Comparison of ENCODE assay signal across 8 mouse cellular contexts in genomic region chr7:101301361-101301880, GRCm38 (mm10). TPM values are rescaled to one million over a fixed set of nuclear protein-coding genes. Genes with fewer than 3 reads are reported as not detected.
DNase-seq lines count a peak whose midpoint lies in the region; ATAC-seq and TF ChIP-seq lines count a peak whose summit lies in the region.

No protein-coding gene starts in this region.

- DNase-seq in frontal cortex, postnatal 14 days (ENCODE audit: low spot score in 2 of 2): no peak
- peak; percentile 41 to 45 for DNase-seq in spleen, adult 2 months (ENCODE audit: low read depth in 1 of 2, low spot score in 2 of 2)
- DNase-seq in spleen, postnatal 14 days (ENCODE audit: low spot score in 2 of 2): no peak
- DNase-seq in thymus, postnatal 0 days (ENCODE audit: low spot score): peak; percentile 75
- no peak for DNase-seq in layer of hippocampus, adult 9-10 months (ENCODE audit: low spot score)

- TF ChIP-seq POLR2A in spleen, adult 2 months (IDR thresholded peaks at IDR 0.05; ENCODE audit: low read depth, low read length): no peak

- peak overlapping the region; percentile 79 for H3K4me3 ChIP-seq in spleen, adult 2 months (ENCODE audit: extremely low read depth, insufficient read depth, insufficient read length)
- H3K4me3 ChIP-seq in hindbrain, embryonic 12.5 days: peak overlapping the region; percentile 60

- H3K36me3 ChIP-seq in spleen, adult 2 months (ENCODE audit: control insufficient read depth, insufficient read depth, low read length): peaks cover 4% of the 10 kb centered on the region
- no peaks in the 10 kb centered on the region for H3K36me3 ChIP-seq in hindbrain, embryonic 12.5 days

- under 1% methylated on average over 30 of the region's 30 CpGs for WGBS in spleen, adult 2 months
- WGBS in hindbrain, embryonic 12.5 days: under 1% methylated on average over 30 of the region's 30 CpGs

- H3K27me3 ChIP-seq in spleen, adult 2 months (ENCODE audit: control insufficient read depth, insufficient read depth, low read length): no peaks in the 10 kb centered on the region
- H3K27me3 ChIP-seq in hindbrain, embryonic 12.5 days: peaks cover 31% of the 10 kb centered on the region

- H3K9ac ChIP-seq in hindbrain, embryonic 12.5 days: peak overlapping the region; percentile 63

- peak overlapping the region; percentile 90 for H3K27ac ChIP-seq in spleen, adult 2 months (ENCODE audit: insufficient read depth, low read length)
- 0 out of 2 replicates have a peak overlapping the region, but pooled peaks have one; percentile 1 for H3K27ac ChIP-seq in hindbrain, embryonic 12.5 days

- ATAC-seq in frontal cortex, adult (ENCODE audit: low TSS enrichment): peak; percentile 18; the same call in 1 of the 2 replicates
- ATAC-seq in hindbrain, embryonic 12.5 days (ENCODE audit: low FRiP score): peak; percentile 4; the same call in 1 of the 2 replicates
- ATAC-seq in megakaryocyte, adult 5-6 weeks (ENCODE audit: poor library complexity, severe bottlenecking): peak; percentile 25

- H3K9me3 ChIP-seq in hindbrain, embryonic 12.5 days (replicated peaks): no peaks in the 10 kb centered on the region

- H3K4me1 ChIP-seq in spleen, adult 2 months (ENCODE audit: control insufficient read depth, insufficient read depth, insufficient read length): peaks cover 16% of the 10 kb centered on the region; the same call in 1 of the 2 replicates
- peaks cover 17% of the 10 kb centered on the region for H3K4me1 ChIP-seq in hindbrain, embryonic 12.5 days

- peak overlapping the region; percentile 76 for H3K4me2 ChIP-seq in hindbrain, embryonic 12.5 days (replicated peaks)

- TF ChIP-seq CTCF in spleen, adult 2 months (IDR thresholded peaks at IDR 0.05; ENCODE audit: extremely low read depth, insufficient read depth, insufficient read length, insufficient replicate concordance): no peak

RNA-seq across cellular contexts. Expression of gene Atg16l2, which starts 0.6 kb away (rescaled TPM):
- polyA plus RNA-seq in spleen, adult 2 months (2012; rRNA removed): 62.9 and 86.0 TPM in 2 replicates
- polyA plus RNA-seq in hindbrain, embryonic 12.5 days (2016; fragmentation: Nextera tagmentation; extraction: Ambion mirVana): 14.7 and 18.3 TPM in 2 replicates
- total RNA-seq in megakaryocyte, adult 5-6 weeks (2015): 16.2 and 20.2 TPM in 2 replicates
- total RNA-seq in megakaryocyte, adult 5-6 weeks (2017): 9.9 and 15.3 TPM in 2 replicates
- 28.5 and 29.7 TPM in 2 replicates for polyA plus RNA-seq in thymus, postnatal 0 days (2015; fragmentation: Nextera tagmentation; extraction: Ambion mirVana)

RNA-seq across cellular contexts. Expression of gene Stard10, which starts 15.5 kb away (rescaled TPM):
- 29.3 and 42.0 TPM in 2 replicates for polyA plus RNA-seq in spleen, adult 2 months (2012; rRNA removed)
- 10.6 and 11.5 TPM in 2 replicates for polyA plus RNA-seq in hindbrain, embryonic 12.5 days (2016; fragmentation: Nextera tagmentation; extraction: Ambion mirVana)
- total RNA-seq in megakaryocyte, adult 5-6 weeks (2015): 22.3 and 23.9 TPM in 2 replicates
- total RNA-seq in megakaryocyte, adult 5-6 weeks (2017): 8.2 and 8.4 TPM in 2 replicates
- 12.3 and 14.6 TPM in 2 replicates for polyA plus RNA-seq in thymus, postnatal 0 days (2015; fragmentation: Nextera tagmentation; extraction: Ambion mirVana)

RNA-seq across cellular contexts. Expression of gene Arap1, which starts 46.4 kb away (rescaled TPM):
- polyA plus RNA-seq in spleen, adult 2 months (2012; rRNA removed): 227 and 248 TPM in 2 replicates
- 17.2 and 26.9 TPM in 2 replicates for polyA plus RNA-seq in hindbrain, embryonic 12.5 days (2016; fragmentation: Nextera tagmentation; extraction: Ambion mirVana)
- total RNA-seq in megakaryocyte, adult 5-6 weeks (2015): 141 and 152 TPM in 2 replicates
- 211 and 245 TPM in 2 replicates for total RNA-seq in megakaryocyte, adult 5-6 weeks (2017)
- polyA plus RNA-seq in thymus, postnatal 0 days (2015; fragmentation: Nextera tagmentation; extraction: Ambion mirVana): 31.1 and 34.4 TPM in 2 replicates

Comparison
In these comparisons a context has a peak if more than half of its experiments do, and no peak if none do; other contexts are left out.
1. DNase-seq: peak in spleen, adult 2 months (2 of 2) and thymus, postnatal 0 days (single experiment); none in frontal cortex, postnatal 14 days (0 of 2), spleen, postnatal 14 days (0 of 2) and layer of hippocampus, adult 9-10 months (single experiment).
2. Peak in every context shown above with its lines, with median percentiles within 50 percentile points of each other: ATAC-seq.